16 mouse cellular contexts compared by ENCODE assay signal in genomic region chr9:71643611-71644010, GRCm38 (mm10). TPM values are rescaled to one million over a fixed set of nuclear protein-coding genes. Genes with fewer than 3 reads are reported as not detected.
"Had no signal": no experiment of that assay in that cellular context is flagged by ENCODE, and none has a peak within 500 bp of the region (broad histone marks: within the 10 kb centered on the region; RNA-seq: fewer than 3 reads in every experiment).

No protein-coding gene starts in this region.

- H3K4me3 ChIP-seq: intestine, embryonic 15.5 days; layer of hippocampus, adult 2 months; limb, embryonic 10.5 days; liver, embryonic 15.5 days; megakaryocyte, embryonic 14.5 days; stomach, embryonic 15.5 days had no signal

- H3K4me2 ChIP-seq: intestine, embryonic 15.5 days; liver, embryonic 15.5 days; midbrain, embryonic 11.5 days; stomach, embryonic 15.5 days had no signal

- H3K4me1 ChIP-seq: intestine, embryonic 15.5 days; liver, embryonic 15.5 days; megakaryocyte, embryonic 14.5 days; stomach, embryonic 15.5 days had no signal

- H3K36me3 ChIP-seq: intestine, embryonic 15.5 days; liver, embryonic 15.5 days; stomach, embryonic 15.5 days had no signal

- H3K9ac ChIP-seq: intestine, embryonic 15.5 days; liver, embryonic 15.5 days; stomach, embryonic 15.5 days had no signal

- H3K27ac ChIP-seq: intestine, embryonic 15.5 days; layer of hippocampus, adult 2 months; limb, embryonic 10.5 days; liver, embryonic 15.5 days; macrophage; stomach, embryonic 15.5 days had no signal

- DNase-seq: kidney, adult 18-20 months; kidney, postnatal 4 days; lung, adult 2 months; lung, postnatal 10 days; right cerebral cortex, postnatal 14 days; thymus, adult 18-20 months; thymus, postnatal 14 days had no signal

- H3K9me3 ChIP-seq: intestine, embryonic 15.5 days; limb, embryonic 10.5 days; liver, embryonic 15.5 days; stomach, embryonic 15.5 days had no signal

- ATAC-seq: intestine, embryonic 15.5 days; midbrain, embryonic 16.5 days had no signal

- H3K27me3 ChIP-seq: intestine, embryonic 15.5 days; liver, embryonic 15.5 days; stomach, embryonic 15.5 days had no signal

RNA-seq across cellular contexts. Expression of gene Myzap, which starts 51.5 kb away (rescaled TPM):
- polyA plus RNA-seq: macrophage had no signal
